Comparison of ENCODE assay signal across 9 mouse cellular contexts in the genomic region with DNA sequence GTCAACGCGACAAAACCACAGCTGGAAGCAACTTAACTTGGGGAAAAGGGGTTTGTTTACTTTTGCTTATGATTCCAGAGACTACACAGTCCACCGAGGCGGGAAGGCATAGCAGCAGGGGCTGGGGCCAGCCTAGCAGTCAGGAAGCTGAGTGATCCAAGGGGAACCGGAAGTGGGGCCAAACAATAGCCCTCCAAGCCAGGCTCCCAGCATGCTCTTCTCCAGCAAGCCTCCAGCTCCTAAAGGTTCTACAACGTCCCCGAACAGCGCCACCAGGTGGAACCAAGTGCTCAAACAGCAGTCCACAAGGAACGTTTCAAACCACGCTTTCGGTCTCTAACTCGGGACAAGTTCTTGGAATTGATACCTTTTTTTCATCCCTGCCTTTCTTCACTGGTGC. TPM values are rescaled to one million over a fixed set of nuclear protein-coding genes. Genes with fewer than 3 reads are reported as not detected.
DNase-seq lines count a peak whose midpoint lies in the region; ATAC-seq and TF ChIP-seq lines count a peak whose summit lies in the region.
"Had no signal": no experiment of that assay in that cellular context is flagged by ENCODE, and none has a peak within 500 bp of the region (broad histone marks: within the 10 kb centered on the region; RNA-seq: fewer than 3 reads in every experiment).

No protein-coding gene starts in this region.

- H3K36me3 ChIP-seq in midbrain, embryonic 10.5 days = 0 out of 2 replicates have a peak, but pooled peaks cover 5% of the 10 kb centered on the region
- H3K36me3 ChIP-seq in midbrain, embryonic 16.5 days (ENCODE audit: control insufficient read depth, insufficient read depth, low read length) = no peaks in the 10 kb centered on the region
- H3K36me3 ChIP-seq in intestine, embryonic 15.5 days = no peaks in the 10 kb centered on the region
- peaks cover 6% of the 10 kb centered on the region; the same call in 1 of the 2 replicates for H3K36me3 ChIP-seq in liver, embryonic 12.5 days
- H3K36me3 ChIP-seq: embryonic facial prominence, embryonic 13.5 days had no signal

- H3K27me3 ChIP-seq in midbrain, embryonic 10.5 days (ENCODE audit: low read depth, poor library complexity, severe bottlenecking) = no peaks in the 10 kb centered on the region
- no peaks in the 10 kb centered on the region for H3K27me3 ChIP-seq in midbrain, embryonic 16.5 days (ENCODE audit: control insufficient read depth, insufficient read depth, low read depth, low read length)
- H3K27me3 ChIP-seq in intestine, embryonic 15.5 days (replicated peaks) = no peaks in the 10 kb centered on the region
- H3K27me3 ChIP-seq in liver, embryonic 12.5 days (replicated peaks) = no peaks in the 10 kb centered on the region
- H3K27me3 ChIP-seq: embryonic facial prominence, embryonic 13.5 days had no signal

- WGBS in midbrain, embryonic 10.5 days = 84% methylated on average over 12 of the region's 12 CpGs
- WGBS in midbrain, embryonic 16.5 days = 81% methylated on average over 12 of the region's 12 CpGs
- WGBS in intestine, embryonic 15.5 days = 58% methylated on average over 12 of the region's 12 CpGs
- WGBS in liver, embryonic 12.5 days (ENCODE audit: insufficient replicate concordance) = 54% methylated on average over 12 of the region's 12 CpGs

- H3K27ac ChIP-seq in midbrain, embryonic 10.5 days (replicated peaks) = 0 out of 2 replicates have a peak overlapping the region, but pooled peaks have one; percentile 42
- H3K27ac ChIP-seq in midbrain, embryonic 16.5 days (ENCODE audit: low read length) = no peak overlapping the region
- H3K27ac ChIP-seq in intestine, embryonic 15.5 days = peak overlapping the region; percentile 51; the same call in 1 of the 2 replicates
- peak overlapping the region; percentile 58; the same call in 1 of the 2 replicates for H3K27ac ChIP-seq in liver, embryonic 12.5 days
- H3K27ac ChIP-seq: embryonic facial prominence, embryonic 13.5 days had no signal

- H3K9ac ChIP-seq in midbrain, embryonic 16.5 days (ENCODE audit: low read depth, low read length) = no peak overlapping the region
- no peak overlapping the region for H3K9ac ChIP-seq in intestine, embryonic 15.5 days
- peak overlapping the region; percentile 73 for H3K9ac ChIP-seq in liver, embryonic 12.5 days
- H3K9ac ChIP-seq: embryonic facial prominence, embryonic 13.5 days had no signal

- no peak for DNase-seq in midbrain, embryonic 10.5 days (ENCODE audit: low spot score)
- peak; percentile 43 for DNase-seq in brain, embryonic 14.5 days (ENCODE audit: low read depth)
- DNase-seq in gastrocnemius, postnatal 10 days = peak; percentile 73
- peak; percentile 33 for DNase-seq in ovary, postnatal 14 days (ENCODE audit: low spot score)
- DNase-seq in thymus, postnatal 10 days (ENCODE audit: low spot score in 2 of 2) = peak; percentile 72 to 88

- peaks cover 47% of the 10 kb centered on the region for H3K4me1 ChIP-seq in midbrain, embryonic 10.5 days
- H3K4me1 ChIP-seq in midbrain, embryonic 16.5 days (ENCODE audit: control insufficient read depth, insufficient read depth, low read length) = peaks cover 24% of the 10 kb centered on the region
- peaks cover 39% of the 10 kb centered on the region for H3K4me1 ChIP-seq in intestine, embryonic 15.5 days (replicated peaks)
- H3K4me1 ChIP-seq in liver, embryonic 12.5 days = peaks cover 66% of the 10 kb centered on the region

- H3K4me2 ChIP-seq in midbrain, embryonic 16.5 days (ENCODE audit: low read length) = no peak overlapping the region
- peak overlapping the region; percentile 72 for H3K4me2 ChIP-seq in intestine, embryonic 15.5 days (replicated peaks)
- peak overlapping the region; percentile 83 for H3K4me2 ChIP-seq in liver, embryonic 12.5 days

- H3K9me3 ChIP-seq in midbrain, embryonic 10.5 days (replicated peaks) = no peaks in the 10 kb centered on the region
- no peaks in the 10 kb centered on the region for H3K9me3 ChIP-seq in midbrain, embryonic 16.5 days (replicated peaks; ENCODE audit: control insufficient read depth, low read length, poor library complexity, severe bottlenecking)
- H3K9me3 ChIP-seq in intestine, embryonic 15.5 days = no peaks in the 10 kb centered on the region
- no peaks in the 10 kb centered on the region for H3K9me3 ChIP-seq in liver, embryonic 12.5 days (replicated peaks)
- H3K9me3 ChIP-seq: embryonic facial prominence, embryonic 13.5 days had no signal

- no peak for TF ChIP-seq POLR2A in brain, embryonic 14.5 days (IDR thresholded peaks at IDR 0.05; ENCODE audit: borderline replicate concordance, extremely low read depth, insufficient read depth, insufficient read length, poor library complexity, severe bottlenecking)

- TF ChIP-seq CTCF in brain, embryonic 14.5 days (IDR thresholded peaks at IDR 0.05; ENCODE audit: borderline replicate concordance, extremely low read depth, insufficient read depth, insufficient read length) = peak; percentile 34; the same call in 1 of the 2 replicates

- no peak for ATAC-seq in midbrain, embryonic 16.5 days
- ATAC-seq in intestine, embryonic 15.5 days = no peak
- no peak for ATAC-seq in liver, embryonic 12.5 days

- no peak overlapping the region for H3K4me3 ChIP-seq in midbrain, embryonic 10.5 days
- H3K4me3 ChIP-seq in midbrain, embryonic 16.5 days (ENCODE audit: low read depth, low read length) = no peak overlapping the region
- H3K4me3 ChIP-seq in intestine, embryonic 15.5 days (replicated peaks) = no peak overlapping the region
- H3K4me3 ChIP-seq in liver, embryonic 12.5 days = peak overlapping the region; percentile 95
- H3K4me3 ChIP-seq: embryonic facial prominence, embryonic 13.5 days had no signal

RNA-seq across cellular contexts. Expression of a gene that starts 2.2 kb away (rescaled TPM):
- polyA plus RNA-seq in midbrain, embryonic 10.5 days (2016; fragmentation: Nextera tagmentation; extraction: Ambion mirVana) = 10.2 and 11.0 TPM in 2 replicates
- 12.6 and 13.1 TPM in 2 replicates for polyA plus RNA-seq in midbrain, embryonic 16.5 days (2015; fragmentation: Nextera tagmentation; extraction: Ambion mirVana)
- polyA plus RNA-seq in brain, embryonic 14.5 days (2012; rRNA removed) = 18.2 and 21.6 TPM in 2 replicates
- total RNA-seq in gastrocnemius, postnatal 10 days (2021) = 10 to 100 TPM in 1 of 2 experiments, 1 to 10 TPM in 1; 9.6 to 12.8 TPM
- polyA plus RNA-seq in intestine, embryonic 15.5 days (2015; fragmentation: Nextera tagmentation; extraction: Ambion mirVana) = 11.7 and 12.8 TPM in 2 replicates
- polyA plus RNA-seq in liver, embryonic 12.5 days (2016; fragmentation: Nextera tagmentation; extraction: Ambion mirVana) = 9.2 and 9.5 TPM in 2 replicates

RNA-seq across cellular contexts. Expression of a gene that starts 43.6 kb away (rescaled TPM):
- 17.8 and 22.2 TPM in 2 replicates for polyA plus RNA-seq in midbrain, embryonic 10.5 days (2016; fragmentation: Nextera tagmentation; extraction: Ambion mirVana)
- polyA plus RNA-seq in midbrain, embryonic 16.5 days (2015; fragmentation: Nextera tagmentation; extraction: Ambion mirVana) = 64.1 and 66.2 TPM in 2 replicates
- 19.3 and 40.7 TPM in 2 replicates for polyA plus RNA-seq in brain, embryonic 14.5 days (2012; rRNA removed)
- 10 to 100 TPM; 42.8 to 52.0 TPM for total RNA-seq in gastrocnemius, postnatal 10 days (2021)
- 28.0 and 31.2 TPM in 2 replicates for polyA plus RNA-seq in intestine, embryonic 15.5 days (2015; fragmentation: Nextera tagmentation; extraction: Ambion mirVana)
- 6.1 and 7.8 TPM in 2 replicates for polyA plus RNA-seq in liver, embryonic 12.5 days (2016; fragmentation: Nextera tagmentation; extraction: Ambion mirVana)
